Mouse (Mus musculus) midbrain, postnatal 0 days (tissue): ENCODE data around the gene N4bp2l2. TPM values are rescaled to one million over a fixed set of nuclear protein-coding genes. Genes with fewer than 3 reads are reported as not detected.
"Not testable (repeated sequence)": the region's sequence is repeated elsewhere in the genome, so short reads cannot be mapped to it uniquely, and the experiment has no call there.

Experiments
- ATAC-seq: fragments of 200-750 bp; cut with Nextera tagmentation; 2 replicates; pipeline ENCODE4 v1.8.0; 2017; ENCODE audit warnings: moderate number of reproducible peaks, mild to moderate bottlenecking, moderate TSS enrichment, moderate library complexity; ENCODE audit not compliant: low FRiP score
- DNase-seq: peaks from one replicate; pipeline ENCODE4 v3.0.0-alpha.2; 2015; ENCODE audit warnings: low spot score
- H3K27ac ChIP-seq: fragments of 300-500 bp; sonication (generic); 2 replicates; pipeline ENCODE4 v1.5.1; 2014; ENCODE audit warnings: low read depth, mild to moderate bottlenecking, low read length, mixed read lengths
- H3K27me3 ChIP-seq: fragments of 300-500 bp; sonication (generic); 2 replicates; pipeline ENCODE4 v1.6.1; 2014; ENCODE audit warnings: low read length, control low read depth, mixed read lengths; ENCODE audit not compliant: insufficient read depth
- H3K36me3 ChIP-seq: fragments of 300-500 bp; sonication (generic); 2 replicates; pipeline ENCODE4 v1.6.1; 2014; ENCODE audit warnings: low read length, control low read depth, mixed read lengths; ENCODE audit not compliant: insufficient read depth
- H3K4me1 ChIP-seq: fragments of 300-500 bp; sonication (generic); 2 replicates; pipeline ENCODE4 v1.6.1; 2014; ENCODE audit warnings: mild to moderate bottlenecking, control low read depth, antibody characterized with exemption, low read length, mixed read lengths; ENCODE audit not compliant: insufficient read depth
- H3K4me2 ChIP-seq: fragments of 300-500 bp; sonication (generic); 2 replicates; pipeline ENCODE4 v1.6.1; 2014; ENCODE audit warnings: low read depth, mild to moderate bottlenecking, low read length, mixed read lengths; ENCODE audit not compliant: poor library complexity, severe bottlenecking
- H3K4me3 ChIP-seq: fragments of 300-500 bp; sonication (generic); 2 replicates; pipeline ENCODE4 v1.5.1; 2014; ENCODE audit warnings: low read depth, mild to moderate bottlenecking, low read length, moderate library complexity
- H3K9ac ChIP-seq: fragments of 300-500 bp; sonication (generic); replicated peaks from 2 replicates; pipeline ENCODE4 v1.6.1; 2014; ENCODE audit warnings: mild to moderate bottlenecking, low read length, moderate library complexity, mixed read lengths; ENCODE audit not compliant: poor library complexity, severe bottlenecking
- H3K9me3 ChIP-seq: fragments of 300-500 bp; sonication (generic); 2 replicates; pipeline ENCODE4 v1.6.1; 2016; ENCODE audit warnings: low read length, control low read depth
- CTCF ChIP-seq: IDR thresholded peaks from 2 replicates; pipeline ENCODE4 v1.5.1; 2016; ENCODE audit warnings: antibody characterized with exemption, mild to moderate bottlenecking
- WGBS: fragments of 180-500 bp; shearing (Covaris S2); extraction: QIAGEN DNeasy Blood & Tissue Kit; methylation state at CpG from one replicate; pipeline ENCODE4 v1.1.7; 2014; 5-methylcytosine and 5-hydroxymethylcytosine counted together
- polyA plus RNA-seq: library from polyadenylated mRNA; unstranded; fragments of >200 nt; fragmentation: Nextera tagmentation; extraction: Ambion mirVana; gene quantifications from 2 replicates; pipeline ENCODE4 v1.2.1, GENCODE M21; 2015
- total RNA-seq: library from RNA; depleted of rRNA; stranded (reverse); fragments of >200 nt; gene quantifications from 2 replicates; pipeline ENCODE4 v1.2.3, GENCODE M21; 2014

Gene N4bp2l2
- total and polyA plus RNA-seq, 2 experiments from 2014 or later: 29.1 to 38.9 TPM

GRCm38 (mm10) chr5:150693277-150693676 lies 27.3 kb upstream of the N4bp2l2 start:
- H3K27me3 ChIP-seq: no peaks in the 10 kb centered on the region
- no peak for ATAC-seq
- H3K4me3 ChIP-seq: no peak overlapping the region
- H3K9me3 ChIP-seq: no peaks in the 10 kb centered on the region
- no peak overlapping the region for H3K4me2 ChIP-seq
- no peak overlapping the region for H3K27ac ChIP-seq
- 93% methylated on average over 2 of the region's 2 CpGs for WGBS
- H3K9ac ChIP-seq: no peak overlapping the region
- TF ChIP-seq CTCF: no peak
- no peak for DNase-seq
- H3K4me1 ChIP-seq: no peaks in the 10 kb centered on the region
- no peaks in the 10 kb centered on the region for H3K36me3 ChIP-seq

GRCm38 (mm10) chr5:150690685-150691084 lies 24.7 kb upstream of the N4bp2l2 start:
- ATAC-seq (no peak), DNase-seq (no peak)
- no peak overlapping the region for H3K9ac ChIP-seq
- no peaks in the 10 kb centered on the region for H3K9me3 ChIP-seq
- H3K4me1 ChIP-seq: no peaks in the 10 kb centered on the region
- TF ChIP-seq CTCF: no peak
- H3K4me3 ChIP-seq: no peak overlapping the region
- no peak overlapping the region for H3K27ac ChIP-seq
- no peaks in the 10 kb centered on the region for H3K36me3 ChIP-seq
- H3K27me3 ChIP-seq: no peaks in the 10 kb centered on the region
- H3K4me2 ChIP-seq: no peak overlapping the region

GRCm38 (mm10) chr5:150682862-150683261 lies 16.9 kb upstream of the N4bp2l2 start:
- H3K4me3 ChIP-seq, H3K9ac ChIP-seq, H3K27ac ChIP-seq, H3K36me3 ChIP-seq, H3K4me1 ChIP-seq, H3K4me2 ChIP-seq, DNase-seq, H3K27me3 ChIP-seq, H3K9me3 ChIP-seq, ATAC-seq: not testable (repeated sequence)
- WGBS: 96% methylated on average over 6 of the region's 6 CpGs

DNA sequence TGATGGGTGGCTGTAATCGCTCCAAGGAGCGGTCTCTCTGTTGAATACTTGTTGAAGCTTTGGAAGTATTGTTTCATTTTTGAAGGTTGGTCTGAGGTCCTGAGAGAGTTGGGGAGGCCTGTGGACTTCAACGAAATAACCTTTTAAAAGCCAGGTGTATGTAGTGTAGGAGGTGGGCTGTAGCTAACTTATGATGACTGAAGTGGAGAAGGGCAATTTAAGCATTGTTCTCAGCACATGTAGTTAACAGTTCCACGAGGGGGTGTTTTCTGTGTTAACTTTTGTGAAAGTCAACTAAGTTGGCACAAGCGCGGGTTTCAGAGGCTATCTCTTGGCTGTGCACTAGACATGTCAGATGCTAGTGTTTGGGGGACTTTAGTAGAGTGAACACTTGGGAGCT lies 8.9 kb upstream of the N4bp2l2 start:
- no peaks in the 10 kb centered on the region for H3K36me3 ChIP-seq
- ATAC-seq: no peak
- peak overlapping the region; percentile 50 for H3K4me2 ChIP-seq
- peak overlapping the region; percentile 89 for H3K9ac ChIP-seq
- no peak for TF ChIP-seq CTCF
- no peaks in the 10 kb centered on the region for H3K27me3 ChIP-seq
- DNase-seq: no peak
- no peak overlapping the region for H3K27ac ChIP-seq
- peak overlapping the region; percentile 91 for H3K4me3 ChIP-seq
- H3K4me1 ChIP-seq: peaks cover 6% of the 10 kb centered on the region; the same call in 1 of the 2 replicates
- no peaks in the 10 kb centered on the region for H3K9me3 ChIP-seq
- 49% methylated on average over 6 of the region's 6 CpGs for WGBS

- under 1% methylated on average over 39 of the region's 91 CpGs for WGBS
- Histone ChIP-seq H3K4me1 (peaks cover 6% of the 10 kb centered on the region; the same call in 1 of the 2 replicates), H3K4me2 (peak overlapping the region; percentile 50), H3K9me3 (no peaks in the 10 kb centered on the region), H3K27me3 (no peaks in the 10 kb centered on the region), H3K36me3 (no peaks in the 10 kb centered on the region), H3K9ac (peak overlapping the region; percentile 89), H3K27ac (peak overlapping the region; percentile 86), H3K4me3 (peak overlapping the region; percentile 91)
- DNase-seq: peak; percentile 40
- peak; percentile 54 for ATAC-seq
- TF ChIP-seq CTCF: no peak
These were observed 8.1 kb upstream of the N4bp2l2 start for GRCm38 (mm10) chr5:150673880-150674621.

DNA sequence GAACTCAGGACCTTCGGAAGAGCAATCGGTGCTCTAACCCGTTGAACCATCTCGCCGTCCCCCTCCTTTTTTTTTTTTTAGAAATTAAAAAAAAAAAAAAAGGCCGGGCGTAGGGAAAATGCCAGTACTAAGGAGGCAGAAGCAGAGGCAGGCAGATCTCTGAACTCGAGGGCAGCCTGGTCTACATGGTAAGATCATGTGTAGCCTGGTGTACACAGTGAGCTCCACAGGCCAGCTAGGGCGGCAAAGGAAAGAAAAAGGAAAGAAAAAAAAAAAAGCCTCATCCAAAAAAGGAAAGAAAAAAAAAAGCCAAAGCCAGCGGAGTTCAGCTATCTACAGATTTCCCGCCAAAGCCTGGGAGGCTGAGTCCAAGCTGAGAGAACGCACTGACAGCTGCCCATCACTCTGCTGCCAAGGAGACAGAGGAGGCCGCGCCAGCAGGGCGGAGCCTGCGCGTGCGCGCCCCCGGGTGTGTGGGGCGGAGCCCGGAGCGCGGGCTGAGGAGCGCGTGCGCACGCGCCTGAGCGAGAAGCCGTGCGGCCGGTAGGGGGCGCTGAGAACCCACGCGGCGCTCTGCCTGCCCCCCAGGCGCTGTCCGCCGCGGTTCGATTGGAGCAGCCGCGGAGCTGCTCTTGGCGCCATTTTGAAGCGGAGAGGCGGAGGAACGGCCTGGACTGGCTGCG lies 7.3 kb upstream of the N4bp2l2 start, which contains the start of gene Pds5b:
TSS of gene Pds5b (plus strand) at position 587 of the 683 bp plus-strand sequence.
- Histone ChIP-seq H3K4me1 (peaks cover 6% of the 10 kb centered on the region; the same call in 1 of the 2 replicates), H3K27ac (peak within 1 kb of the TSS; percentile 86), H3K9ac (peak within 1 kb of the TSS; percentile 89), H3K36me3 (no peaks in the 10 kb centered on the region), H3K4me3 (peak within 1 kb of the TSS; percentile 91), H3K9me3 (no peaks in the 10 kb centered on the region), H3K4me2 (peak within 1 kb of the TSS; percentile 50), H3K27me3 (no peaks in the 10 kb centered on the region)
- peak; percentile 97 for DNase-seq
- 17% methylated on average over 45 of the region's 49 CpGs for WGBS
- ATAC-seq: peak; percentile 96
- TF ChIP-seq CTCF: peak; percentile 87
